Mouse (Mus musculus): ENCODE data around the gene Zfp809. TPM values are rescaled to one million over a fixed set of nuclear protein-coding genes. Genes with fewer than 3 reads are reported as not detected.

Zfp809 gene
- 8.3 and 8.7 TPM in 2 replicates for polyA plus RNA-seq (2012; rRNA removed)

DNA sequence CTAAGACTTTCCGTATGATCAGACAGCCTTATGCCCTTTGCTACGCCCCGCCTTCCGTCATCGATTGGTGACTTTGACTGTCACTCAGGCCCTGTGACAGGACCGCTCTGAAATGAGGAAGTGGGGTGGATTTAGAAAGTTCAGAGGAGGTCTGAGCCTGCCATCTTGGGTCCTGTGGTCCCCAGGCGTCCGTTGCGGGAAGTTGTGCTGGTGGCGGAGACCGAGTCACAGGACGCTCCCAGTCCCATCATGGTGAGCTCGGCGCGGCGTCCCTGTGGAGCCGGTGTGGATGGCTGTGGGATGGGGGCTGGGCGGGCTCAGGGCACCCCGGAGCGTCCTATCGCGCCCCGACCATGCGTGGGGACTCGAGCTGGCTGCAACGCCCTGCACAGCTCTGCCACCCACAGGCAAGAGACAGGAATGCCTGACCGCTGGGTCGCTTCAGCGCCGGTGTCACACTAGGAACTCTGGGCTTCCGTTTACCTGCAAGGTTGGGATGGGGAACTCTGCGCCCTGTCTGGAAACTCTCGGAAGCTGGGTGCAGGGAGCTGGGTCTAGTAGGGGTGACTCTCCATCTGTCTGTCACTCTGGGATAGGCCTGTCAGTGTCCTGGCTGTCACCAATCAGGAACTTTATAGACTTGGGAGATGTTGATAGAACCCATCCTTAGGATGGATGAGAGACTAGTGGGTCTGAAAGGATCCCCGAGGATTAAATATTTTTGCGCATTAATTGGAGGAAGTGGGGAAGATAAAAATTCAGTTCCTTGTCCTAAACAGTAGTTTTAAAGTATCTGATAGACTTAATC lies at the start of gene Zfp809:
Zfp809 (plus strand) TSS at position 134 of the 808 bp plus-strand sequence.

DNA sequence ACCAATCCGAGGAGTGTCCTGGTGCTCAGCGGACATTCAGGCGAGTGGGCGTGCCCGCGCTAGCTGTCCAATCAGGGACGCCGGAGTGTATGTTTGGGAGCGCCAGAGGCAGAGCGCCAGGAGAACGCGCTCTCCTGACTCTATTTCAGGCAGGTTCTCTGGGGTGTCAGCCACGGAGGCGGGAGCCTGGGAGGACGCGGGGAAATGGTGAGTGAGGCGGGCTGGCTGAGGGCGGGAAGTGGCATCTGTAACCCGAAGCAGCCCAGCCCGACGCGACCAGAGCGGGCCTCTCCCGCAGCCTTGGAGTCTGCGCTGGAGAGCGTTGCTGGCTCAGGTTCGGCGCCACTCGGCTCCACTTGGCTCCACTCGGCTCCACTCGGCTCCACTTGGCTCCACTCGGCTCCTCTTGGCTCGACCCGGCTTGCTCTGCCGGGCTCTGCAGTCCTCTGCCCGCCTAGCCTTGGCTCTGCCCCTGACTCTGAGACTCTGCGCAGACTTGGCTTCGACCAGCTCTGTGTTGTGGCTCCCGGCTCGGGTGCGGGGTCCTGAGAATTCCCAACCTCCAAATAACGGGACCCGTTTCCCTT lies 37.4 kb upstream of the Zfp809 start, which contains the start of gene Zfp872:
Zfp872 (plus strand) TSS at position 66 of the 587 bp plus-strand sequence.

GRCm38 (mm10) chr9:22259184-22260091 lies 33.9 kb downstream of the Zfp809 start, which contains the start of gene Zfp599:
Gene Zfp599, minus strand, starts transcription at chr9:22259895.

Other genes with a start within 250 kb of the Zfp809 start
- gene Rgl3, start 236.3 kb upstream of the Zfp809 start, polyA plus RNA-seq (2012; rRNA removed) = 2.0 and 2.2 TPM in 2 replicates
- gene Ccdc151, start 223.1 kb upstream of the Zfp809 start, polyA plus RNA-seq (2012; rRNA removed) = 6.9 and 8.4 TPM in 2 replicates
- gene Prkcsh, start 222.9 kb upstream of the Zfp809 start, polyA plus RNA-seq (2012; rRNA removed) = 90.4 and 102 TPM in 2 replicates
- gene Elavl3, start 173.7 kb upstream of the Zfp809 start, polyA plus RNA-seq (2012; rRNA removed) = 203 and 239 TPM in 2 replicates
- gene Gm49318, start 154.5 kb upstream of the Zfp809 start, polyA plus RNA-seq (2012; rRNA removed) = not detected in 2 replicates
- gene Zfp653, start 154.3 kb upstream of the Zfp809 start, polyA plus RNA-seq (2012; rRNA removed) = 45.9 and 47.9 TPM in 2 replicates
- gene Ecsit, start 140.3 kb upstream of the Zfp809 start, polyA plus RNA-seq (2012; rRNA removed) = 47.4 and 52.9 TPM in 2 replicates
- gene Cnn1, start 126.5 kb upstream of the Zfp809 start, polyA plus RNA-seq (2012; rRNA removed) = 0.54 and 0.94 TPM in 2 replicates
- gene Elof1, start 108.5 kb upstream of the Zfp809 start, polyA plus RNA-seq (2012; rRNA removed) = 125 and 146 TPM in 2 replicates
- 1.1 and 29.2 TPM in 2 replicates for gene Acp5, start 90.0 kb upstream of the Zfp809 start, polyA plus RNA-seq (2012; rRNA removed)
- gene Pigyl, start 68.9 kb upstream of the Zfp809 start, polyA plus RNA-seq (2012; rRNA removed) = 82.0 and 87.2 TPM in 2 replicates
- 0.28 and 0.33 TPM in 2 replicates for gene Zfp872, start 37.6 kb upstream of the Zfp809 start, polyA plus RNA-seq (2012; rRNA removed)
- gene Zfp599, start 34.2 kb downstream of the Zfp809 start, polyA plus RNA-seq (2012; rRNA removed) = 4.1 and 4.2 TPM in 2 replicates
- gene Zfp810, start 81.9 kb downstream of the Zfp809 start, polyA plus RNA-seq (2012; rRNA removed) = 33.8 and 34.3 TPM in 2 replicates
- 3.9 and 4.9 TPM in 2 replicates for gene Anln, start 163.5 kb downstream of the Zfp809 start, polyA plus RNA-seq (2012; rRNA removed)
- 12.0 and 13.4 TPM in 2 replicates for gene 9530077C05Rik, start 185.8 kb downstream of the Zfp809 start, polyA plus RNA-seq (2012; rRNA removed)
- gene Gm17545, start 228.6 kb downstream of the Zfp809 start, polyA plus RNA-seq (2012; rRNA removed) = not detected in 2 replicates
- gene Rp9, start 244.0 kb downstream of the Zfp809 start, polyA plus RNA-seq (2012; rRNA removed) = 97.6 and 100 TPM in 2 replicates